Mouse (Mus musculus): ENCODE measurements around the gene Hoxa2.

Gene Hoxa2

GRCm38 (mm10) chr6:52164626-52165440 lies at the start of gene Hoxa2:
Gene Hoxa2, minus strand, starts transcription at chr6:52164831.
- DNase-seq = no peak

- DNase-seq = no peak
Measured at GRCm38 (mm10) chr6:52214271-52214670, 49.6 kb upstream of the Hoxa2 start.

- DNase-seq = no peak
Measured at GRCm38 (mm10) chr6:52213119-52213986, 48.7 kb upstream of the Hoxa2 start, which contains the start of the genes Hoxa3 and Gm28308. Gene Hoxa3, minus strand, starts transcription at chr6:52213336. Gene Gm28308, minus strand, starts transcription at chr6:52213339.

GRCm38 (mm10) chr6:52212556-52213118 lies 48.0 kb upstream of the Hoxa2 start:
- no peak for DNase-seq

- DNase-seq = no peak
Measured at GRCm38 (mm10) chr6:52211961-52212360, 47.3 kb upstream of the Hoxa2 start.

- peak; percentile 58 for DNase-seq
Measured at GRCm38 (mm10) chr6:52211170-52211935, 46.7 kb upstream of the Hoxa2 start.

- no peak for DNase-seq
Measured at GRCm38 (mm10) chr6:52209685-52210046, 45.0 kb upstream of the Hoxa2 start.

- no peak for DNase-seq
Measured at GRCm38 (mm10) chr6:52208868-52209684, 44.4 kb upstream of the Hoxa2 start.

GRCm38 (mm10) chr6:52208072-52208867 lies 43.6 kb upstream of the Hoxa2 start, which contains the start of gene Hoxa6:
Gene Hoxa6, minus strand, starts transcription at chr6:52208722.
- no peak for DNase-seq

- no peak for DNase-seq
Measured at GRCm38 (mm10) chr6:52207684-52207976, 43.0 kb upstream of the Hoxa2 start.

- DNase-seq = no peak
Measured at GRCm38 (mm10) chr6:52206882-52207683, 42.5 kb upstream of the Hoxa2 start.

GRCm38 (mm10) chr6:52205638-52206621 lies 41.3 kb upstream of the Hoxa2 start:
- no peak for DNase-seq

- DNase-seq = no peak
Measured at GRCm38 (mm10) chr6:52205221-52205620, 40.6 kb upstream of the Hoxa2 start.

- no peak for DNase-seq
Measured at GRCm38 (mm10) chr6:52204050-52204752, 39.6 kb upstream of the Hoxa2 start, which contains the start of gene Hoxa5. Gene Hoxa5, minus strand, starts transcription at chr6:52204587.

GRCm38 (mm10) chr6:52203371-52204049 lies 38.9 kb upstream of the Hoxa2 start:
- no peak for DNase-seq

- DNase-seq = no peak
Measured at GRCm38 (mm10) chr6:52203121-52203370, 38.4 kb upstream of the Hoxa2 start.

GRCm38 (mm10) chr6:52202362-52203120 lies 37.9 kb upstream of the Hoxa2 start:
- no peak for DNase-seq

Measured in right cerebral cortex, adult 18-20 months (tissue).